Mouse (Mus musculus) brown adipose tissue, adult 24 weeks (tissue): ENCODE measurements around the gene Ifna6. TPM values are rescaled to one million over a fixed set of nuclear protein-coding genes. Genes with fewer than 3 reads are reported as not detected.
"Not testable (repeated sequence)": the region's sequence is repeated elsewhere in the genome, so short reads cannot be mapped to it uniquely, and the experiment has no call there.

Experiments
- H3K27ac ChIP-seq: fragments of 200-500 bp; replicated peaks from 2 replicates; pipeline ENCODE4 v1.5.1; 2012; ENCODE audit warnings: low read depth, mild to moderate bottlenecking, low read length
- H3K4me1 ChIP-seq: fragments of 200-500 bp; 2 replicates; pipeline ENCODE4 v1.6.1; 2012; ENCODE audit warnings: low read length, mixed read lengths; ENCODE audit not compliant: control insufficient read depth, insufficient read depth, insufficient read length
- H3K4me3 ChIP-seq: fragments of 200-500 bp; 2 replicates; pipeline ENCODE4 v1.5.1; 2012; ENCODE audit warnings: low read depth, mild to moderate bottlenecking, low read length, moderate library complexity; ENCODE audit not compliant: insufficient read depth
- polyA plus RNA-seq: library from polyadenylated mRNA; stranded (reverse); fragments of >200 nt; gene quantifications from 2 replicates; pipeline ENCODE4 v1.2.4, GENCODE M21; 2012; ENCODE audit not compliant: missing spikeins, insufficient read depth, insufficient read length

The Ifna6 gene
- polyA plus RNA-seq, 1 experiment: not detected

DNA sequence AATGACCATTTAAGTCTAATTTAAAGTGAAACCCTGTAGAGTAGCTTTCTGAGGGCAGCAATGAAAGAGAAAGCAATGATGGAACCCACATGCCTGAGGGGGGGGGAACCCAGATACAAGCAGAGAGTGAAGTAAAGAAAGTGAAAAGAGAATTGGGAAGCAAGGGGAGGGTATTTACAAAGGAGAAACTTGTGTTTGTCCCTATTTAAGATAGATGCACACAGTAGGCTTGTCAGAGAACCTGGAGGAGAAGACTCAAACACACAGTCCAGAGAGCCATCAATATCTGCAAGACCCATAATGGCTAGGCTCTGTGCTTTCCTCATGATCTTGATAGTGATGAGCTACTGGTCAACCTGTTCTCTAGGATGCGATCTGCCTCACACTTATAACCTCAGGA is 7.6 kb upstream of the Ifna6 start, which contains the start of gene Ifna11:
Gene Ifna11, plus strand, starts transcription at position 301 of the 400 bp plus-strand sequence.
- no peak within 1 kb of the TSS for H3K27ac ChIP-seq
- no peak within 1 kb of the TSS for H3K4me3 ChIP-seq
- no peaks in the 10 kb centered on the region for H3K4me1 ChIP-seq

DNA sequence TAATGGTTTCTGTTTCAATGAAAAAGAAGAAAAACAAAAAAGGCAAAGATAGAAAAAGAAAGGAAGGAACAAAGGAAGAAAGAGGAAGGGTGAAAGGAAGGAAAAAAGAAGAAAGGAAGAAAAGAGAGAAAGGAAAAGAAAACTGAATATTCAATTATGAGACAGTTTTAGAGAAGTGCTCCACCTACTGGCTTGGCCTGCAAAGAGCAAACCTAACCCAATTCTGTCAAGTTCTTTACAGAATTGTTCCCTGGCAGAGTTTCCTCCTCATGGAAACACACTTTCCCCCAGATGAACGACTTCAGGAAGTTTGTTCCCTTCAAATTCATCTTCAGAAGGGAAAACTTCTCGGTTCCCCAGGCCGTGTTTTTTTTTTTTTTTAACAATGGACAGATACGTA is 4.2 kb upstream of the Ifna6 start:
- Histone ChIP-seq H3K27ac (no peak overlapping the region), H3K4me3 (no peak overlapping the region), H3K4me1 (no peaks in the 10 kb centered on the region)

GRCm38 (mm10) chr4:88830523-88830922 is 3.3 kb downstream of the Ifna6 start:
- Histone ChIP-seq H3K27ac (no peak overlapping the region), H3K4me3 (no peak overlapping the region), H3K4me1 (no peaks in the 10 kb centered on the region)

DNA sequence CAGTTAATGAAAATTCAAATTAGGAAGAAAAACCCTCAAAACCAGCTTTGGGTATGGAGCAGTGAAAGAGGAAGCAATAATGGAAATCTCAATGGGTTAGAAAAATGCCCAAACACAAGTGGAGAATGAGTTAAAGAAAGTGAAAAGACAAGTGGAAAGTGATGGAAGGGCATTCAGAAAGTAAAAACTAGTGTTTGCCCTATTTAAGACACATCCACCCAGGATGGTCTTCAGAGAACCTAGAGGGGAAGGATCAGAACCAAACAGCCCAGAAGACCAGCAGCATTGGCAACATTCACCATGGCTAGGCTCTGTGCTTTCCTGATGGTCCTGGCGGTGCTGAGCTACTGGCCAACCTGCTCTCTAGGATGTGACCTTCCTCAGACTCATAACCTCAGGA is 8.0 kb downstream of the Ifna6 start, which contains the start of gene Ifna5:
Gene Ifna5, plus strand, starts transcription at position 301 of the 400 bp plus-strand sequence.
- not testable (repeated sequence) for H3K4me1 ChIP-seq, H3K4me3 ChIP-seq, H3K27ac ChIP-seq

DNA sequence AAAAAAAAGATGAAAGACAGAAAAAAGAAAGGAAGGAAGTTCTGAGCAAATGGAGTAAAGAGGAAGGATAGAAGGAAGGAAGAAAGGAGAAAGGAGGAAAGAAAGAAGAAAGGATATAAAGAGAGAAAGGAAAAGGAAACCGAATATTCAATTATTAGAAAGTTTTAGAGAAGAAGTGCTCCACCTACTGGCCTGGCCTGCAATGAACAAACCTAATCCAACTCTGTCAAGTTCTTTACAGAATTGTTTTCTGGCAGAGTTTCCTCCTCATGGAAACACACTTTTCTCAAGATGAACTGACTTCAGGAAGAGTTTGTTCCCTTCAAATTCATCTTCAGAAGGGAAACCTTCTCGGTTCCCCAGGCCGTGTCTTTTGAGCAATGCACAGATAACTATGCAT is 11.6 kb downstream of the Ifna6 start:
- Histone ChIP-seq H3K4me3 (no peak overlapping the region), H3K4me1 (no peaks in the 10 kb centered on the region), H3K27ac (no peak overlapping the region)

DNA sequence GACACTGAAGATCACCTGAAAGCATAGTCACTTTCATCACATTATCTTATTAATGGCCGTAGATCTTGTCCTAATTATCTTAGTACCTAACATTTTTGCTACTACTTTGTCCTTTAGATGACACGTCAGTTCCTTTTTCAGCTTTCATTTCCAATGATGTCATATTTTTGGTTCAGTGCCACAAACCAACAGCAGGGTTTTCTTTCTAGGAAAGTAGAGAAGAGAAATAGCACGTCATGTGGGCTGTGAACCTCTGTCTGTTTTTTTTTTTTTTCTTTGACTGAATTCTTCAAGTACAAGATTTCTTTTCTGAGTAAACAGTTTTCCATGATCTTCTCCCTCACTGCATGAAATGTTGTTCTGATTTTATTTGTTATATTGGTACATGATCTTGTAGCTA is 12.8 kb downstream of the Ifna6 start:
- no peak overlapping the region for H3K4me3 ChIP-seq
- H3K27ac ChIP-seq: no peak overlapping the region
- no peaks in the 10 kb centered on the region for H3K4me1 ChIP-seq

DNA sequence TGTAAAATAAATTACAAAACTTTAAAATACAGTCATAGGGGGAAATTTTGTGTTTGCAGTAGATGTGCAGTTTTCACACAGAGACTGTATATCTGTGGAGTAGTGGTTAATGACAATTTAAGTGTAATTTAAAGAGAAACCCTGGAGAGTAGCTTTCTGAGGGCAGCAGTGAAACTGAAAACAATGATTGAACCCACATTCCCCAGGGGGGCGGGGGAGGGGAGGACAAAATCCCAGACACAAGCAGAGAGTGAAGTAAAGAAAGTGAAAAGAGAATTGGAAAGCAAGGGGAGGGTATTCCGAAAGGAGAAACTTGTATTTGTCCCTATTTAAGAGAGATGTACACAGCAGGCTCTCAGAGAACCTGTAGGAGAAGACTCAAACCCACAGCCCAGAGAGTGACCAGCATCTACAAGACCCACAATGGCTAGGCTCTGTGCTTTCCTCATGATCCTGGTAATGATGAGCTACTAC is 14.3 kb downstream of the Ifna6 start, which contains the start of gene Ifna4:
Gene Ifna4, plus strand, starts transcription at position 424 of the 474 bp plus-strand sequence.
- Histone ChIP-seq H3K4me1 (no peaks in the 10 kb centered on the region), H3K4me3 (no peak within 1 kb of the TSS), H3K27ac (no peak within 1 kb of the TSS)

DNA sequence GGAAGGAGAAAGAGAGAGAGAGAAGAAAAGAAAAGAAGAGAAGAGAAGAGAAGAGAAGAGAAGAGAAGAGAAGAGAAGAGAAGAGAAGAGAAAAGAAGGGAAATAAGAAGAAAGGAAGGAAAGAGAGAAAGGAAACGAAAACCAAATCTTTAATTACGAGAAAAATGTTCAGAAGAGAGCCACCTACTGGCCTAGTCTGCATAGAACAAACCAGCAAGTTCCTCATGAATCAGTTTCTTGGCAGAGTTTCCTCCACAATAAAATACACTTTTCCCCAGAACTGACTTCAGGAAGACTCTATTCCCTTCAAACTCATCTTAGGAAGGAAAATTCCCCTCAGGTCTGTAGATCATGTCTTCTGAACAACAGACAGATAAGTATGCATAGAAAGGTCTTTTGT is 18.1 kb downstream of the Ifna6 start:
- no peaks in the 10 kb centered on the region for H3K4me1 ChIP-seq

DNA sequence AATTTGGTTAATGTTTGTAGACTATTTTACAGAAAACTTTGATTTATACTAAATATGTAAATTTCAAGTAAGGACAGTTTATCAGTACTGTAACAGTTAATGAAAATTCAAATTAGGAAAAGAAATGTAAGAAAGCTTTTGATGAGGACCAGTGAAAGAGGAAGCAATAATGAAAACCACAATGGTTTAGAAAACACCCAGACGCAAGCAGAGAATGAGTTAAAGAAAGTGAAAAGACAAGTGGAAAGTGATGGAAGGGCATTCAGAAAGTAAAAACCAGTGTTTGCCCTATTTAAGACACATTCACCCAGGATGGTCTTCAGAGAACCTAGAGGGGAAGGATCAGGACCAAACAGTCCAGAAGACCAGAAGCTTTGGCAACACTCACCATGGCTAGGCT is 22.5 kb downstream of the Ifna6 start, which contains the start of gene Ifna1:
Gene Ifna1, plus strand, starts transcription at position 390 of the 400 bp plus-strand sequence.
- Histone ChIP-seq H3K4me1 (no peaks in the 10 kb centered on the region), H3K4me3 (no peak within 1 kb of the TSS), H3K27ac (no peak within 1 kb of the TSS)

More for the DNA sequence above, 18.1 kb downstream of the Ifna6 start:
- Histone ChIP-seq H3K4me3 (no peak overlapping the region), H3K27ac (no peak overlapping the region)

DNA sequence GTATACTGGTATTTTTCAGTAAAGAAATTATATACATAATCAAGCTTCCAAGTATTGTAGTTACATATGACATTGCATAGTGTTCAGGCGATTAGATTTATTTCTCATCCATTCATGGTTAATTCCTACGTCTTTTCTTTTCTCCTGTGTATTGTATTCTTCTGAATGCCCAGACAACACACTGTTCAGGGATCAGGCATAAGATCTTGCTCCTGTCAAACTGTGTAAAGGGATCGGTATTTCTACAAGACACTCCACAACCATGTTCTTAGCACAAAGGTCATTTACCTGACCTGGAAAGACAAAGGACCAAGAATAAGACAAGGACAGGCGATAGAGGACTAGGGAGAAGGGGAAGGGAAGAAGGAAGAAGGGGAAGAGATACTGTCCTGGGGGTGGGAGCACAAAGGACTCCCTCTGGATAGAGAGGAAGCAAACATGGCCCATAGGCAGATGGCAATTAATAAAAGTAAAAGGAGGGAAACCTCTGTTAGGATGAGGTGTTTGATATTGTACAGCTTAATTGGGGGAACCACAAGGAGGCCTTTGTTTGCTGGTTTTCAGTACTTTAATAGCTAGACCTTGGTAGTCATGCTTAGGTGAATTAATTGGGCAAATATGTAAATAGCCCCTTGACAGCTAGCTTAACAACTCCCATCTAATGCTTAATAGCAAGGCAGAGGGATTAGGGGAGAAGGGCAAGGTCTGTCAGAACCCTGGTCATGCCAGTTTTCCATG is 24.0 kb downstream of the Ifna6 start:
- Histone ChIP-seq H3K4me3 (no peak overlapping the region), H3K4me1 (no peaks in the 10 kb centered on the region), H3K27ac (no peak overlapping the region)

DNA sequence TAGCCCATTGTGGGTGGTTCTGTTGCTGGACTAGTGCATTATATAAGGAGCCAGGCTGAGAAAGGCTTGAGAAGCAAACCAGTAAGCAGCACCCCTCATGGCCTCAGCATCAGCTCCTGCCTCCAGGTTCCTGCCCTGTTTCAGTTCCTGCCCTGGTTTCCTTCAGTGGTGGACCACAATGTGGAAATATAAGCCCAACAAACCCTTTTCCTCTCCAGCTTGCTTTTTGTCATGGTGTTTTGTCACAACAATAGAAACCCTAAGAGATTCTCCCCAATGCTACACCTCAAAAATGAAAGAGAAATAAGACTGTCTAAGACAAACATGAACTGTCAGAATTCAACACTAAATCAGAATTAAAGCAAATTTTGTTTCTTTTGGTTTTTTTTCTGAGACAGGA is 32.0 kb downstream of the Ifna6 start:
- no peak overlapping the region for H3K27ac ChIP-seq
- no peaks in the 10 kb centered on the region for H3K4me1 ChIP-seq
- H3K4me3 ChIP-seq: no peak overlapping the region

- Histone ChIP-seq H3K4me3 (no peak overlapping the region), H3K4me1 (no peaks in the 10 kb centered on the region), H3K27ac (no peak overlapping the region)
Observed at GRCm38 (mm10) chr4:88863309-88863708, 36.1 kb downstream of the Ifna6 start.

GRCm38 (mm10) chr4:88864599-88864998 is 37.4 kb downstream of the Ifna6 start:
- no peak overlapping the region for H3K27ac ChIP-seq
- H3K4me1 ChIP-seq: no peaks in the 10 kb centered on the region
- H3K4me3 ChIP-seq: no peak overlapping the region

- H3K27ac ChIP-seq: no peak overlapping the region
- no peak overlapping the region for H3K4me3 ChIP-seq
- no peaks in the 10 kb centered on the region for H3K4me1 ChIP-seq
Observed at GRCm38 (mm10) chr4:88865011-88865569, 37.9 kb downstream of the Ifna6 start.

DNA sequence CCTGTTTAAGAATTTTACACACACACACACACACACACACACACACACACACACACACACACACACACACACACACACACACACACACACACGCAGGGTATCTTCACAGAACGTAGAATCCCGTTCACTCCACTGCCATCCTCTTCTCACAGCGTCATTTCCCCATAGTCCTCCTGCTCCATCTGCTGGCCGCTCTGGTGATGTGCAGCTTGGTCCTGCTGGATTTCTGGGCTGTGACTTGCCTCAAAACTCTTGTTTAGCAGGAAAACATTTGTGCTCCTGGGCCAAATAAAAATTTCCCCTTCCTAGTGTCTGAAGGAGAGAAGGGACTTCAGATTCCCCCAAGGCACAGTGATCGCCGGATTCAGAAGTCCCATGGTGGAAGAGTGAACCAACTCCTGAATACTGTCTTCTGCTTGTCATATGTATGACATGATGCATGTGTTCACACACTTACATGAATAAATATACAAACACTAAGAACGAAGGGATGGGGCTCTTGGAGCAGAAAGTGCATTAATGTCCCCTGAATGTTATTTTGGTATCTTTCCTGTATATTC is 40.2 kb downstream of the Ifna6 start:
- H3K4me1 ChIP-seq: no peaks in the 10 kb centered on the region
- peak overlapping the region; percentile 70; the same call in 1 of the 2 replicates for H3K4me3 ChIP-seq
- H3K27ac ChIP-seq: no peak overlapping the region
